Mouse (Mus musculus) layer of hippocampus, adult 6 months (tissue): ENCODE results near the gene Moxd2. TPM values are rescaled to one million over a fixed set of nuclear protein-coding genes. Genes with fewer than 3 reads are reported as not detected.

Experiments
- long read RNA-seq, 2 experiments: library from polyadenylated mRNA; unstranded; transcript quantifications; one replicate each; pipeline ENCODE4 v2.0.0; 2019 to 2020
- polyA plus RNA-seq: library from polyadenylated mRNA; unstranded; fragments of <200 nt; fragmentation: Nextera tagmentation; gene quantifications from 2 replicates; pipeline ENCODE4 v1.2.3, GENCODE M21; 2021

Gene Moxd2
- not detected in 2 replicates for polyA plus RNA-seq
- long read RNA-seq, experiment 1: 0 reads
- long read RNA-seq, experiment 2: 0 reads

GRCm38 (mm10) chr6:40887394-40887793 lies at the start of gene Moxd2:
TSS of gene Moxd2 (minus strand) at chr6:40887494.

GRCm38 (mm10) chr6:40900287-40900686 lies 13.0 kb upstream of the Moxd2 start, which contains the start of gene Prss58:
TSS of gene Prss58 (minus strand) at chr6:40900387.

Other genes with a start within 250 kb of the Moxd2 start
- gene Prss58, start 12.9 kb upstream of the Moxd2 start, polyA plus RNA-seq: not detected in 2 replicates
- gene 1700074P13Rik, start 53.1 kb upstream of the Moxd2 start, polyA plus RNA-seq: not detected in 2 replicates
- not detected in 2 replicates for gene Gm4744, start 64.4 kb upstream of the Moxd2 start, polyA plus RNA-seq
- gene 1810009J06Rik, start 77.3 kb upstream of the Moxd2 start, polyA plus RNA-seq: not detected in 2 replicates
- gene Gm2663, start 112.0 kb upstream of the Moxd2 start, polyA plus RNA-seq: not detected in 2 replicates
- gene 2210010C04Rik, start 148.0 kb upstream of the Moxd2 start, polyA plus RNA-seq: not detected in 2 replicates